Mouse (Mus musculus) left cerebral cortex, adult 18-20 months (tissue): Measurements from ENCODE around the gene Gabpb2. TPM values are rescaled to one million over a fixed set of nuclear protein-coding genes. Genes with fewer than 3 reads are reported as not detected.
"Not testable (repeated sequence)": the region's sequence is repeated elsewhere in the genome, so short reads cannot be mapped to it uniquely, and the experiment has no call there.

Experiments
- DNase-seq, 2 experiments: peaks; one replicate each; pipeline ENCODE4 v3.0.0; 2021 to 2022; ENCODE audit warnings: low spot score in 2 of 2, mixed read lengths in 1 of 2
- total RNA-seq, 2 experiments: library from RNA; stranded (reverse); gene quantifications; 2 replicates each; pipeline ENCODE4 v1.2.3; 2021

Gene Gabpb2
- total RNA-seq, 2 experiments from 2014 or later = 9.6 to 10.4 TPM

GRCm38 (mm10) chr3:95161618-95162344, 55.9 kb downstream of the Gabpb2 start:
- no peak for DNase-seq

- DNase-seq = no peak
These were observed 56.6 kb downstream of the Gabpb2 start for GRCm38 (mm10) chr3:95161041-95161551.

- peak; percentile 81 to 92 for DNase-seq
These were observed 57.4 kb downstream of the Gabpb2 start, which contains the start of gene Sema6c for GRCm38 (mm10) chr3:95159987-95160963. Gene Sema6c, plus strand, starts transcription at chr3:95160457.

- DNase-seq = no peak
These were observed 58.2 kb downstream of the Gabpb2 start for GRCm38 (mm10) chr3:95159511-95159986.

GRCm38 (mm10) chr3:95153874-95154273, 63.8 kb downstream of the Gabpb2 start:
- peak in 1 of 2 experiments; percentile 41 for DNase-seq

GRCm38 (mm10) chr3:95147924-95148323, 69.8 kb downstream of the Gabpb2 start:
- no peak for DNase-seq

- peak; percentile 86 to 88 for DNase-seq
These were observed 75.1 kb downstream of the Gabpb2 start for GRCm38 (mm10) chr3:95142617-95143011.

- no peak for DNase-seq
These were observed 75.6 kb downstream of the Gabpb2 start, which contains the start of gene Tnfaip8l2 for GRCm38 (mm10) chr3:95141952-95142616. Gene Tnfaip8l2, minus strand, starts transcription at chr3:95142360.

GRCm38 (mm10) chr3:95141474-95141873, 76.2 kb downstream of the Gabpb2 start:
- no peak for DNase-seq

GRCm38 (mm10) chr3:95140795-95141194, 76.9 kb downstream of the Gabpb2 start:
- DNase-seq = no peak

GRCm38 (mm10) chr3:95140289-95140595, 77.5 kb downstream of the Gabpb2 start:
- no peak for DNase-seq

GRCm38 (mm10) chr3:95139586-95140288, 78.0 kb downstream of the Gabpb2 start:
- no peak for DNase-seq

GRCm38 (mm10) chr3:95136336-95136735, 81.4 kb downstream of the Gabpb2 start:
- DNase-seq = no peak

- DNase-seq = no peak
These were observed 82.2 kb downstream of the Gabpb2 start for GRCm38 (mm10) chr3:95135433-95136052.

- peak in 1 of 2 experiments; percentile 42 for DNase-seq
These were observed 82.7 kb downstream of the Gabpb2 start for GRCm38 (mm10) chr3:95135023-95135422.

- DNase-seq = not testable (repeated sequence)
These were observed 83.6 kb downstream of the Gabpb2 start for GRCm38 (mm10) chr3:95134133-95134532.

- DNase-seq = peak; percentile 86 to 91
These were observed 84.0 kb downstream of the Gabpb2 start, which contains the start of the genes Scnm1 and Lysmd1 for GRCm38 (mm10) chr3:95133680-95134101. Gene Scnm1, minus strand, starts transcription at chr3:95134011. Gene Lysmd1, plus strand, starts transcription at chr3:95134088.

- no peak for DNase-seq
These were observed 84.5 kb downstream of the Gabpb2 start for GRCm38 (mm10) chr3:95133176-95133575.

- not testable (repeated sequence) for DNase-seq
These were observed 85.3 kb downstream of the Gabpb2 start for GRCm38 (mm10) chr3:95132389-95132788.
